Mouse (Mus musculus) limb, embryonic 12.5 days (tissue): Measurements from ENCODE around the gene Sds. TPM values are rescaled to one million over a fixed set of nuclear protein-coding genes. Genes with fewer than 3 reads are reported as not detected.
A peak's percentile ranks its signal among the peaks of the same experiment; 100 is the strongest.

Experiments
- ATAC-seq: fragments of 200-750 bp; cut with Nextera tagmentation; 2 replicates; pipeline ENCODE4 v1.8.0; 2017; ENCODE audit warnings: low read depth, moderate TSS enrichment; ENCODE audit not compliant: insufficient number of reproducible peaks, insufficient read depth, low FRiP score, low TSS enrichment
- H3K27ac ChIP-seq: fragments of 300-500 bp; sonication (generic); 2 replicates; pipeline ENCODE4 v1.5.1; 2016; ENCODE audit warnings: mild to moderate bottlenecking, moderate library complexity
- H3K27me3 ChIP-seq: fragments of 300-500 bp; sonication (generic); 2 replicates; pipeline ENCODE4 v1.6.1; 2016; ENCODE audit warnings: mild to moderate bottlenecking, moderate library complexity
- H3K36me3 ChIP-seq: fragments of 300-500 bp; sonication (generic); 2 replicates; pipeline ENCODE4 v1.6.1; 2016; ENCODE audit warnings: mild to moderate bottlenecking, moderate library complexity
- H3K4me1 ChIP-seq: fragments of 300-500 bp; sonication (generic); replicated peaks from 2 replicates; pipeline ENCODE4 v1.6.1; 2016
- H3K4me2 ChIP-seq: fragments of 300-500 bp; sonication (generic); 2 replicates; pipeline ENCODE4 v1.6.1; 2016; ENCODE audit warnings: mild to moderate bottlenecking, moderate library complexity
- H3K4me3 ChIP-seq: fragments of 300-500 bp; sonication (generic); replicated peaks from 2 replicates; pipeline ENCODE4 v1.5.1; 2016; ENCODE audit warnings: mild to moderate bottlenecking
- H3K9ac ChIP-seq: fragments of 300-500 bp; sonication (generic); replicated peaks from 2 replicates; pipeline ENCODE4 v1.6.1; 2016; ENCODE audit warnings: mild to moderate bottlenecking, moderate library complexity
- H3K9me3 ChIP-seq: fragments of 300-500 bp; sonication (generic); 2 replicates; pipeline ENCODE4 v1.6.1; 2016; ENCODE audit warnings: mild to moderate bottlenecking, moderate library complexity
- WGBS: fragments of 180-500 bp; shearing (Covaris S2); methylation state at CpG from one replicate; pipeline ENCODE4 v1.1.7; 2016; 5-methylcytosine and 5-hydroxymethylcytosine counted together
- polyA plus RNA-seq: library from polyadenylated mRNA; unstranded; fragments of >200 nt; fragmentation: Nextera tagmentation; extraction: Ambion mirVana; gene quantifications from 2 replicates; pipeline ENCODE4 v1.2.1, GENCODE M21; 2016

Gene Sds
- polyA plus RNA-seq, result not detected in 2 replicates

DNA sequence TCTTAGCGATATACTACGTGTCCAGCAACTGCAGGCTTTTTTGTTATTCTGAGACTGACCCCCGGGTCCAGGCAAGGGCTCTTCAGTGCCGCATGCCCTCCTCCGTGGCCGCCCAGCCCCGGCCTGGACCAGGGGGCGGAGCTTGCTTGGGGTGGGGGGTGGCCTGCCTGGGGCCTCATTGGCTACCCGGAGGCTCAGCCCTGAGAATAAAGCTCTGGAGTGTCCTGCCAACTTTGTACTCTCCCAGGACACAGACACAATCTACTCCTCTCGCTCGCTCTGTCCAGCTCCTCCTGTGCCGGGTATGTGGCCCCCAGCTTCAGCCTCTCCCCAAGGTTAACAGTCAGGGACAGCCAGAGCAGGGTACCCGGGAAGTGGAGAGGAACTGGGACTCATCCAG is at the start of gene Sds:
Gene Sds (plus strand): TSS at position 231 of the 400 bp plus-strand sequence.
- no peaks in the 10 kb centered on the region for H3K9me3 ChIP-seq
- peaks cover under 1% of the 10 kb centered on the region; the same call in 1 of the 2 replicates for H3K4me1 ChIP-seq
- no peaks in the 10 kb centered on the region for H3K36me3 ChIP-seq
- ATAC-seq, result no peak
- H3K27ac ChIP-seq, result no peak within 1 kb of the TSS
- 13% methylated on average over 13 of the region's 13 CpGs for WGBS
- no peak within 1 kb of the TSS for H3K4me3 ChIP-seq
- no peak within 1 kb of the TSS for H3K4me2 ChIP-seq
- peaks cover 20% of the 10 kb centered on the region for H3K27me3 ChIP-seq
- no peak within 1 kb of the TSS for H3K9ac ChIP-seq

DNA sequence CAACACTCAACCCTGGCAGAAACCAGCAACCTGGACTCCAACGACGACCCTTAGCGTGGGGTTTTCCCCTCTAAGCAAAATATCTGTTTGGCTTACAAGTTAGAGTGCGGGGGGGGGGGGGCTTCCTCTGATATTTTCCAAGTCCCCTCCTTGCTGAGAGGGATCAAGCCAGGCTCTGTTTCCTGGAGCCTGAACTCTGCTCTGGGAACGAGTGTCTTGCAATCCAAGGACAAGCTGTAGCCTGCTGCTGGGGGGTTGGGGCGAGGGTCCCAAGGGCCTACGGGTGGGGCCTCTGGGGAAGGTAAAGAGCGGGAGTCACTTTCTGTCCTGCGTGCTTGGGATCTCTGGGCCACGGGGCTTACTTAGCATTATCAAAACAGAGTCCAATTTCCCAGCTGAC is 49.8 kb upstream of the Sds start:
- no peak for ATAC-seq
- Histone ChIP-seq H3K27me3 (peaks cover 98% of the 10 kb centered on the region), H3K4me3 (no peak overlapping the region), H3K9ac (no peak overlapping the region), H3K4me2 (no peak overlapping the region), H3K27ac (no peak overlapping the region), H3K4me1 (no peaks in the 10 kb centered on the region; the same call in 1 of the 2 replicates), H3K9me3 (no peaks in the 10 kb centered on the region), H3K36me3 (no peaks in the 10 kb centered on the region)
- WGBS, result under 1% methylated on average over 10 of the region's 10 CpGs

DNA sequence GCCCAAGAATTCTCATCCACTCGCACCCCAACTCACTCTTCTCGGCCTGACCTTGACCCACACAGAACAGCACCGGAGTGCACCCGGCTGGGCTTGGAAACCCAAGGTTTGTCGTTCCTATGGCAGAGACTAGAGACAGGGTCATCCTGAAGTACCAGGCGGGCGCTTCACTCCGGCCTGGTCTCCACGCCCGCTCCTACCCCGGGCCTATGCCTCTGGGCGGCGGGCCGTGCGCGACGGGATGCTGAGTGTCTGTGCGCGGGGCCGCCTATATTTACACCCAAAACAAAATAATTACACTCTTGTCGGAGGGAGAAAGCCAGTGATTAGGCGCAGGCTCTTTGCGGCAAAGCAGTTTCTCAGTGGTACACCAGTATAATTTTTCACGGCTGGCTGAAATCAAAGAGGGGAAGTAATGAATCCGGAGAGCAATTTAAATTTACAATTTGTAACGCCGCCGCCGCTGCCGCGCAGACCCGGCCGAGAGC is 48.8 kb upstream of the Sds start:
- Histone ChIP-seq H3K36me3 (no peaks in the 10 kb centered on the region), H3K4me3 (0 out of 2 replicates have a peak overlapping the region, but pooled peaks have one; percentile 9), H3K9ac (no peak overlapping the region), H3K4me2 (no peak overlapping the region), H3K4me1 (no peaks in the 10 kb centered on the region; the same call in 1 of the 2 replicates), H3K27me3 (peaks cover 98% of the 10 kb centered on the region), H3K9me3 (no peaks in the 10 kb centered on the region), H3K27ac (no peak overlapping the region)
- WGBS, result under 1% methylated on average over 33 of the region's 33 CpGs
- ATAC-seq, result no peak

DNA sequence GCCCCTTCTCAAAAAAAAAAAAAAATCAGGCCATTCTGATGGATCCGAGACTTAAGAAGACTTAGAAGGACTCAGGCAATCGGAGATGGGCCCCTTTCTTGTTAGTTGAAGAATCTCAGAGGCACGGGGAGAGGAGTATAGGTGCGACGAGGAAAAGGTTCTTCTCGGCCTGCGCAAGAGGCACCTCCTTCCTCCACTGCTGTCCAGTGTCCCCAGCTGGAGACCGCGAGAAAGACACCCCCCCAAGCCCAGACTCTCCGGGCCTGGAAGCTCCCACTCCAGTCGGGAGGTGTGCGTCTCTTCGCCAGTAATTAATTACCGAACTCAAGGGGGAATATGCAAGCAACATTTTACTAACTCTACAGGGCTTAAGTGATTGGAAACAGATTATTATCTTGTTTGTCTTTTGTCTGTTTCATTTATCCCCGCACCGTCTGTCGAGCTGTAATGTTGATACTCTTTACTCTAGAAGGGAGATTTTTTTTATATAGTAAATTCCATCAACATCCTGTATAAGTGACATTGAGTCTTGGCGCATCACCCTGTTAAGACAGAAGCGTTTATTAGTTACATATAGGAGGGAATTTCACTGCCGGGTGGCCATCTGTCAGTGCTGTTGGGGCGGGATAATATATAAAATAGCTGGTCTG is 48.0 kb upstream of the Sds start:
- Histone ChIP-seq H3K27me3 (peaks cover 98% of the 10 kb centered on the region), H3K36me3 (no peaks in the 10 kb centered on the region), H3K4me1 (no peaks in the 10 kb centered on the region; the same call in 1 of the 2 replicates), H3K9me3 (no peaks in the 10 kb centered on the region), H3K4me3 (no peak overlapping the region), H3K27ac (no peak overlapping the region), H3K4me2 (no peak overlapping the region), H3K9ac (no peak overlapping the region)
- no peak for ATAC-seq
- whole genome bisulfite sequencing, result 2% methylated on average over 21 of the region's 21 CpGs

DNA sequence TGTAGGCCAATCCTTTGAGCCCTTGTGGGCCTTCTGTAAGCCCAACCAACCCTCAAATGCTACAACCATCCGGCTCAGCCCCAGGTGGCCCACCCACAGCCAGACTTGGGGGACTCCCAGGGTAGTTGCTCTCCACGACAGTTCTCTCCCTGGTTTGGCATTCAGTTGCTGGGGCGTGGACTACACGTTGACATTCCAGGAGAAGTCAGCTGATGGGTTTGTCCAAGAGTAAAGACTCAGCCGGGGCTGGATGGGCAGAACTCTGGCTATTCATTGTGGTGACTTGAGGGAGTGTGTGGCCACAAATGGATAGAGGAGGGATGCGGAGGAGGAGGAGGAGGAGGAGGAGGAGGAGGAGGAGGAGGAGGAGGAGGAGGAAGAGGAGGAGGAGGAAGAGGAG is 47.3 kb upstream of the Sds start:
- H3K4me1 ChIP-seq, result no peaks in the 10 kb centered on the region; the same call in 1 of the 2 replicates
- H3K9ac ChIP-seq, result no peak overlapping the region
- H3K27me3 ChIP-seq, result peaks cover 98% of the 10 kb centered on the region
- H3K9me3 ChIP-seq, result no peaks in the 10 kb centered on the region
- H3K27ac ChIP-seq, result no peak overlapping the region
- H3K4me3 ChIP-seq, result no peak overlapping the region
- 1% methylated on average over 6 of the region's 6 CpGs for WGBS
- H3K4me2 ChIP-seq, result no peak overlapping the region
- H3K36me3 ChIP-seq, result no peaks in the 10 kb centered on the region
- ATAC-seq, result no peak

DNA sequence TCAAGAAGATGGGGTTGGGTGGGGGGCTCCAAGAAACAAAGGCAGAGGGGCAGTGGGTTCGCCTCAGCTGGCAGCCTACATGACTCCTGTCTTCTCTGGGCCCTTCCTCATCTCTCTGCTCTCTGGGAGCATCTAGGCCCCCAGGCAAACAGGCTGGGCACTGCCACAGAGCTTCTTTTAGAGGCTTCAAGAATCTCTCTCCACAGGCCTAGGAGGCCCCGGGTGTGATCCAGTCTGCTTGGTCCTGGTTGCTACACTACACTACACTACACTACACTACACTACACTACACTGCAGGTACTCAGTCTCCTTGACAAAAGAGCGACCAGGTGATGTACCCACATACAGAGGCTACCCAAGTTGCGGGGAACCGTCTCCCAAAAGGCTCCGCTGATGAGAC is 46.6 kb upstream of the Sds start:
- Histone ChIP-seq H3K27ac (no peak overlapping the region), H3K4me3 (no peak overlapping the region), H3K4me1 (no peaks in the 10 kb centered on the region; the same call in 1 of the 2 replicates), H3K9ac (no peak overlapping the region), H3K27me3 (peaks cover 98% of the 10 kb centered on the region), H3K9me3 (no peaks in the 10 kb centered on the region), H3K4me2 (no peak overlapping the region), H3K36me3 (no peaks in the 10 kb centered on the region)
- ATAC-seq, result no peak
- WGBS, result 5% methylated on average over 6 of the region's 6 CpGs

DNA sequence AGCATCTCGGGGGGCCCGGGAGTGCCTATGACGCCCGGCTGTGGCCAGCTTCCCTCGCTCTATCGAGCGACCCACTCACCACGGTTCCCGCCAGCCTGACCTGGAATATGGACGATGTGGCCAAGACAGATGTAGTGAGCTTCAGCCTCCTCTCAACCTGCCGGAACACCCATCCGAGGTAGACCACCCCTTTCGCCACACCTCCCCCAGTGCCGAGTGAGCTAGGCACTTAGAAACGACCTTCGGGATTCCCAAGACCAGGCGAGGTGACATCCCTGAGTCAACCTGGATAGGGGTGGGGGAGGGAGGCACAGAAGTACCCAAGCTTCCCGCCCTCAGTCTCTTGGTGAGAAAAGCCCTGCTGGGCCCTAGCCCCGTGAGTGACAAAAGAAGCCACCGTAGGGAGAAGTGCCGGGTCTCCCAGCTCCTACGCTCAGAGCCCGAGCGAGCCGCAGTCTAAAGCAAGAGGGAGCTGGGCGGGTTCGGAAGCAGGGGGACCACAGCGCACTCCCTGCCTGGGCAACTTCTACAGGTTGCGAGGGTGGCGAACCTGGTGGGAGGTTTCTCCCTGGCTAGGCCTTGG is 45.2 kb upstream of the Sds start:
- H3K4me3 ChIP-seq, result no peak overlapping the region
- under 1% methylated on average over 30 of the region's 30 CpGs for WGBS

DNA sequence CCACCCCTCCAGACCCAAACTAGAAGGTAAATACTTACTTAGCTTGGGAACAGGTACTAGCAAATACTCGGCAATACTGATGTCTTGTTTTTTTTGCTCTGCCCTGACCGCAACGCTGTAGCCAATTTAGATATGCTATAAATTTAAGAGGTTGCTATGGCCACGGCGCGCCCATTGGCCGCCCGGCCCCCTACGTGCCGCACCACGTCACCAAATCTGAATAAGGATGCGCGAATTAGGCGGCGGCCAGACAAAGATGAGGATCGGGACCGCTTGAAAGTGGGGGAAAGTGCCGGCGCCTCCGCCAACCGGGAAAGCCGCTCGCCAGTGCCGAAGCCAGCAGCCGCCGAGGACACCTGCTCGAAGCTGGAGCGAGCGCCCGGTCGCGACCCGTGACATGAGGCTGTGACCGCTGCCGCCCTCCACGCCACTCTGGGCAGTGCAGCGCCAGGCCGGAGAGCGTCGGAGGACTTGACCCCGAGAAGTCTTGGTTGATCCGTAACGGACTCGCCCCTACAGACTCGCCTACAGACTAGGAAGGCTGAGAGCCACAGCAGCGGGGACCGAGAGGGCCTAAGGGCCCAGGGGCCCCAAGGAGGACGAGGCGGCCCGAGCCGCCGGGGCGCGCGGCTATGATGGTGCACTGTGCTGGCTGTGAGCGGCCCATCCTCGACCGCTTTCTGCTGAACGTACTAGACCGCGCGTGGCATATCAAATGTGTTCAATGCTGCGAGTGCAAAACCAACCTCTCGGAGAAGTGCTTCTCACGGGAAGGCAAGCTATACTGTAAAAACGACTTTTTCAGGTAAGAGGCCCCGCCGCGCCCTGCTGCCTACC is 44.5 kb upstream of the Sds start, which contains the start of gene Lhx5:
Gene Lhx5 (plus strand): TSS at position 51 of the 837 bp plus-strand sequence.
- peaks cover 6% of the 10 kb centered on the region for H3K4me1 ChIP-seq
- H3K9ac ChIP-seq, result no peak within 1 kb of the TSS
- no peaks in the 10 kb centered on the region for H3K9me3 ChIP-seq
- no peaks in the 10 kb centered on the region for H3K36me3 ChIP-seq
- H3K4me2 ChIP-seq, result no peak within 1 kb of the TSS
- ATAC-seq, result no peak
- under 1% methylated on average over 69 of the region's 69 CpGs for WGBS
- H3K27me3 ChIP-seq, result peaks cover 98% of the 10 kb centered on the region
- H3K27ac ChIP-seq, result no peak within 1 kb of the TSS
- 0 out of 2 replicates have a peak within 1 kb of the TSS, but pooled peaks have one; percentile 4 for H3K4me3 ChIP-seq

More for the DNA sequence above, 45.2 kb upstream of the Sds start:
- ATAC-seq, result no peak
- no peaks in the 10 kb centered on the region for H3K9me3 ChIP-seq
- no peak overlapping the region for H3K4me2 ChIP-seq
- no peak overlapping the region for H3K27ac ChIP-seq
- peaks cover 4% of the 10 kb centered on the region for H3K4me1 ChIP-seq
- H3K27me3 ChIP-seq, result peaks cover 98% of the 10 kb centered on the region
- no peak overlapping the region for H3K9ac ChIP-seq
- no peaks in the 10 kb centered on the region for H3K36me3 ChIP-seq

DNA sequence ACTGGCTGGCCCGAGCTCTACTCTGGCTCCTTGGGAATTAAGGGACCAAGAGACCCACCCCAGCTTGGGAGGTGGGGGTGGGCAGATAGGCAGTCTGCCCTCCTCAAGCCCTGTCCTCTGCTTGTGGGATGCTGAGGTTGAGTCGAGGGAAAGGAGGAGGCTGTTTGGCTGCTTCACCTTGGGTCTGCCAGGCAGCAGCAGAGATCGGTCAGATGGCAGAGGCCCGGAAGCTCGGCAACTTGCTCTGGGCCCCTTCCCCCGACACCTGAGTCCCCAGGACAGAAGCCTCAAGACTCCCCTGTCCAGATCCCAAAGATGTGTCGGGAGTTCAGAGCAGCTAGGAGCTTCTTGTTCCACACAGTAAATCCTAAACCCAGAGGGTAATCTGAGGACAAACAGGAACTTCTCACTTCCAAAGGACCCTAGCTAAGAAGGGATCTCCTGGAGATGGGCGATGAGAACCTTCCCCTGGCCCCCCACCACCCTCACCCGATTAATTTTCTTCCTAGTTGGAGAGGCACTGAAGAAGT is 43.8 kb upstream of the Sds start:
- Histone ChIP-seq H3K9ac (no peak overlapping the region), H3K4me1 (peaks cover 6% of the 10 kb centered on the region), H3K9me3 (no peaks in the 10 kb centered on the region), H3K27me3 (peaks cover 98% of the 10 kb centered on the region), H3K27ac (no peak overlapping the region), H3K36me3 (no peaks in the 10 kb centered on the region), H3K4me3 (no peak overlapping the region), H3K4me2 (no peak overlapping the region)
- no peak for ATAC-seq
- 2% methylated on average over 9 of the region's 9 CpGs for WGBS

DNA sequence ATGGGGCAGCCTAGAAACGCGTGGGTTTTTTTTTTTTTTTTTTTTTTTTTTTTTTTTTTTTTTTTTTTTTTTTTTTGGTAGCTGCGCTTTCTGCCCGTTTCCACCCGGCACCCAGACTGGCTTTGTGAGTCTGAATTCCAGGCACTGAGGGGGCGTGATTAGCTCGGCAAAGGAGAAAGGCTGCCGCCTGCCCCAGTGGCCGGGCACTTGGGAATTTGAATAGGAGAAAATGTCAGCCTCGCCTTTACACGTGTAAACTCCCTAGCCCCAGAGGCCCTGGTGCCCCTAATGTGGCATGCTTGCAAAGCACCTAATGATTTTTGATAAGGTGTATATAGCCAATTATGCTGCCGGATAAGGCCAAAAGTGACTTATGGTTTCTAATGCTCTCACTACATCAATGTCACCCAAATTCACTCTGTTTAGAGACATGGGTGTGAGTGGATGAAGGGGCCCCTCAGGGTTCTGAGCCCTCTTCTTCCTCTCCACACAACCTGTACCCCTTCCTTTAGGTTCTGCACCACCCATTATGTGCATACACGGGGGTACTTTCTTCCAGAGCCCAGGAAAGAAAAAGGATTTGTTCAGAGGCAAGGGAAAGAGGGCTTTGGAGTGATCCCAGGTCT is 43.1 kb upstream of the Sds start:
- no peaks in the 10 kb centered on the region for H3K9me3 ChIP-seq
- H3K27me3 ChIP-seq, result peaks cover 98% of the 10 kb centered on the region
- no peak overlapping the region for H3K4me3 ChIP-seq
- WGBS, result under 1% methylated on average over 13 of the region's 13 CpGs
- no peak overlapping the region for H3K27ac ChIP-seq
- no peak overlapping the region for H3K9ac ChIP-seq
- H3K36me3 ChIP-seq, result no peaks in the 10 kb centered on the region
- ATAC-seq, result no peak
- H3K4me2 ChIP-seq, result no peak overlapping the region
- peaks cover 6% of the 10 kb centered on the region for H3K4me1 ChIP-seq
